Mouse (Mus musculus) activated CD4-positive, CD25-positive, alpha-beta regulatory T cell, adult 4 months (primary cell): ENCODE data around the gene Mettl7a1. TPM values are rescaled to one million over a fixed set of nuclear protein-coding genes. Genes with fewer than 3 reads are reported as not detected.
"Not testable (repeated sequence)": the region's sequence is repeated elsewhere in the genome, so short reads cannot be mapped to it uniquely, and the experiment has no call there.

Experiments
- ATAC-seq: one replicate; pipeline ENCODE4 v1.8.0; 2017
- polyA plus RNA-seq, 2 experiments: library from polyadenylated mRNA; unstranded; fragments of 100-300 nt; shearing (Covaris generic); gene quantifications; one replicate each; pipeline ENCODE4 v1.2.1; 2017

Gene Mettl7a1
- polyA plus RNA-seq: 1 to 10 TPM; 2.8 to 5.2 TPM

GRCm38 (mm10) chr15:100304019-100304991 is at the start of gene Mettl7a1:
TSS of gene Mettl7a1 (plus strand) at chr15:100304140.
- ATAC-seq: peak; percentile 74

- ATAC-seq: no peak
Measured at GRCm38 (mm10) chr15:100256386-100256785, 47.6 kb upstream of the Mettl7a1 start.

DNA sequence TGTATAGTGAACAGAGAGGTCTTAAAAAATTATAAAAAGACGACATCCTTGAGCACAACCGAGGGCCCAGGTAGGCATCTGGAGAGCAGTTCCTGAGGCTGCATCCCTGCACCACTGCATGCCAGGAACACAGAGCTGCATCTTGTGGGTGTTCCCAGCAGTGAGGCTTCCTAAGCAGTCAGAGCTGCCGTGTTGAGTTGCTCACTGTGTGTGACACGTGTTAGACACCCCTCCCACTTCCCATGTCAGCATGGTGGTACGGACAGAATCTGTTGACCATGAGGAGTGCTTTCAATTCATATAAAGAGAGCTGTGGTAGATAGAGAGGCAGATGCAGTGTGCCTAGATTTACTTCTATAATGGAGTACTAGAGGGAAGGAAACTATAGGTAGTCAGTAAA is 46.6 kb upstream of the Mettl7a1 start:
- no peak for ATAC-seq

GRCm38 (mm10) chr15:100258646-100259425 is 45.1 kb upstream of the Mettl7a1 start:
- no peak for ATAC-seq

DNA sequence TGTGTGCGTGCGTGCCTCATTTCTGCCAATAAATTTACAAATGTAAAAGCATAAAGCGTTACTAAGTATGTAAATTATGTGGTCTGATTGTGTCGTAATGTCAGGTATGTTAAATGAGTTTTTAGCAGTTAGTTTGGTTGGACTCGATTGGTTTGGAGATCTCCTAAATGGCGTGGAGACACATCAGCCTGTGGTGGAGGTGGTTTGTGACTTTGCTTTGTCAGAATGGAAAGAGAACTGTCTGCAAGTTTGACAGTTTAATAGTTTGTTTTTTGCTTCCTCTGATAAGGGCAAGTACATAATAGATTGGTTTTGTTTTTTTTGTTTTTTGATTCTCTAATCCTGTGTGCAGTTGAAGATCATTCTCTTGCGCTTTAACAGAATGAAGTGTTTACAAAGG is 43.6 kb upstream of the Mettl7a1 start:
- ATAC-seq: not testable (repeated sequence)

DNA sequence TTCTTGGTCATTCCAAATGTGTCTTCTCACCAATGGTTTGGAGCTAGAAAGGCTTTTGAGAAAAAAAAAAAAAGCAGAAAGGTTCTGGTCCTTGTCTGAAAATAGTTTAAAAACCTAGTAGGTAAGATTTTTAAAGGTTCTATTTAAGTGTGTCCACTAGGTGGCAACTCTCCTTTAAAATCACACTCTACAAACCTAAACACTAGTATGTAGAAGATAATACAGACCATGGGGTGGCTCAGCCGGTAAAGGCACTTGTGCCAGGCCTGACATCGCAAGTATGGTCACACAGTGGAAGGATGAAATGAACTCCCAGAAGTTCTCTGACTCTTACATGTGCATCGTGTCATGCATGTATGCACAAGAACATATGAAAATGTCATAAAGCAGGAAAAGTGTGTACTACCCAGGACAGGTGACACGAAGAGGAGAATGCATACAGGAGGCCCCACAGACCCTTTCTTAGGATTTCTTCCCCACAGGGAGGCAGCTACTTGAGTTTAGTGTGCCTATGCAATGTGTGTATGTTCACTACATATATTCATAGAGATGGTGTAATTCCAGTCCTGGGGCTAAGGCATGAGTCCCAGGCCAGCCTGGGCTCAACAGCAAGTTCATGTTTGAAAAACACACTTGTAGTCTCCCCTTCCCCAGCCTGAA is 40.6 kb upstream of the Mettl7a1 start:
- no peak for ATAC-seq

- ATAC-seq: no peak
Measured at GRCm38 (mm10) chr15:100265586-100266325, 38.2 kb upstream of the Mettl7a1 start.

DNA sequence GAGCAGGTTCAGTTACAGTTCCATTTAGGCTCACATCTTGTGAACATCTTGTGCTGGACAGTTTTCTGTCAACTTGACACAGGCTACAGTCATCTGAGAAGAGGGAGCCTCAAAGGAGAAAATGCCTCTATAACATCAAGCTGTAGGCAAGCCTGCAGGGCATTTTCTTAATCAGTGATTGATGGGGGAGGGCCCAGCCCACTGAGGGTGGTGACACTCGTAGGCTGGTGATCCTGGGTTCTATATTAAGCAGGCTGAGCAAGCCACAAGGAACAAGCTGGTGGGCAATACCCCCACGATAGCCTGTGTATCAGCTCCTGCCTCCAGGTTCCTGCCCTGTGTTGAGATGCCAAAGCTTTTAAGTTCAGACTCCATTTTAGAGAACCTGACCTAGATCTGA is 35.0 kb upstream of the Mettl7a1 start:
- ATAC-seq: no peak

GRCm38 (mm10) chr15:100269776-100270175 is 34.2 kb upstream of the Mettl7a1 start:
- ATAC-seq: no peak

DNA sequence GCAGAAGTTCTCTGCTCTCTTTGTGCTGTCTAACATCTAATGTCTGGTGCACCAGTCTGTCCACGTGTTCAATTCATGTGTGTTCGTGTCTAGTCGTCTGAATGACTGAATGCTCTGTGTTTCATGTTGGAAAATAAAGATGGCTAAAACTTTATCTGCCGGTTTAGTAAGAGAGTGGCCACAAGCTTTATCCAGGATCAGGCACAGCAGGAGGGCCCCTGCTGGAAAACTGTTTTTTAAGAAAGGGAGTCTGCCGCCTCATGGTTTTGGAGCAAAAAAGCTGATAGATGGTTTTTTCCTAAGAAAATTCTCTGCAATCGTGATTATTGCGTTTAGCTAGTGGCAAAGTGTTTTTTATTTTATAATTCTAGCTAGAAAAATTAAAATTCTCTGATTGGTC is 33.3 kb upstream of the Mettl7a1 start:
- ATAC-seq: not testable (repeated sequence)

GRCm38 (mm10) chr15:100271411-100271810 is 32.5 kb upstream of the Mettl7a1 start:
- ATAC-seq: no peak

GRCm38 (mm10) chr15:100273791-100274308 is 30.1 kb upstream of the Mettl7a1 start:
- not testable (repeated sequence) for ATAC-seq

DNA sequence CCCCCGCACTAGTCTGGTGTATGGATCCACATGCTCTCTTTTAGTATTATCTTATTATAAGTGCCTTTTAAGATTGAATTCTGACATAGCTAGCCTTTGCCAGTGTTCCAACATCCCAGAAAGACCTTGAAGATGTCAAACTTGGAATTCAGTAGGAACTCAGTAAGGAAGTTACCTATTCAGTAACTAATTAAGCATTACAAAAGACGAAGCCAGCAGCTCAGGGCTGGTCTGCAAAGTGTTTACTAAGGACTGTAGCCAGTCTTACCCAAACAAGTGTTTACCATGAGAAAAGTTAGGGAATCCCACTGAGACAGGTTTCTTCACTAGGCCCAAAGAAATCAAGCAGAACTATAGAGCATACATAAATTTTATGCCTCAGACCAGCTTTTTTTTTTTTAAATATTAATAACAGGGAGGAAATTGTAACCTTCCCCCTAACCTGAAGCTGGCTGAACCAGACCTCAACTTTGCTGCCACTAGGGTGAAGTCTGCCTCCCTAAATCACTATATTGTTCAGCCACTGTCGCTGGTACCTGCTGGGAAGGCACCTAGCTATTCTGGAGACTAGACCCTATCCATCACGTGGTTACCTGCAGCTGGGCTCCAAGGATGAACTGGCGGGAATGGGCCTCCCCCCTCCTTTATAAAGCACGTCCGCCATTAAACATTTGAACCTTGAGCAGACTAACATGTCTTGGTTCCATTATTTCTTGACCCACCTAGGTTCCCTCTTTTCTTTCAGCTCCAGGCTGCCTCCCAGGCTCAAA is 29.0 kb upstream of the Mettl7a1 start:
- ATAC-seq: no peak

- ATAC-seq: no peak
Measured at GRCm38 (mm10) chr15:100276403-100276802, 27.5 kb upstream of the Mettl7a1 start.

GRCm38 (mm10) chr15:100277586-100277985 is 26.4 kb upstream of the Mettl7a1 start:
- ATAC-seq: no peak

- no peak for ATAC-seq
Measured at GRCm38 (mm10) chr15:100280626-100281025, 23.3 kb upstream of the Mettl7a1 start, which contains the start of gene Tmprss12. TSS of gene Tmprss12 (plus strand) at chr15:100280837.

- ATAC-seq: no peak
Measured at GRCm38 (mm10) chr15:100288980-100289379, 15.0 kb upstream of the Mettl7a1 start.

- no peak for ATAC-seq
Measured at GRCm38 (mm10) chr15:100290858-100291257, 13.1 kb upstream of the Mettl7a1 start.

DNA sequence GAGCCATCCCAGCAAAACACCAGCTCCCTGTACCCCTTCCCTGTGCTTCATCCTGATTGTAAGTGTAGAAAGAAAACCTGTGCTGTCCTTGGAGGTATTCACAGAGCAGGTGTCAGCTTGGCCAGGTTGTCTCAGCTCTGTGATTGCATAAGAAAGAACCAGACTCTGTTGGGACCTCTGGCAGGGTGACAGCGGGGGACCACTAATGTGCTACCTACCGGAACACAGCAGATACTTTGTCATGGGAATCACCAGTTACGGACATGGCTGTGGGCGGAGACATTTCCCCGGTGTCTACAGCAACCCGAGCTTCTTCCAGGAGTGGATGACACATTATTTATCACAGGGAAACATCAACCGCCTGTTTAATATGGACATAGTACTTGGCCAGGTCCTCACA is 11.6 kb upstream of the Mettl7a1 start:
- no peak for ATAC-seq

- ATAC-seq: no peak
Measured at GRCm38 (mm10) chr15:100297856-100298255, 6.1 kb upstream of the Mettl7a1 start.

DNA sequence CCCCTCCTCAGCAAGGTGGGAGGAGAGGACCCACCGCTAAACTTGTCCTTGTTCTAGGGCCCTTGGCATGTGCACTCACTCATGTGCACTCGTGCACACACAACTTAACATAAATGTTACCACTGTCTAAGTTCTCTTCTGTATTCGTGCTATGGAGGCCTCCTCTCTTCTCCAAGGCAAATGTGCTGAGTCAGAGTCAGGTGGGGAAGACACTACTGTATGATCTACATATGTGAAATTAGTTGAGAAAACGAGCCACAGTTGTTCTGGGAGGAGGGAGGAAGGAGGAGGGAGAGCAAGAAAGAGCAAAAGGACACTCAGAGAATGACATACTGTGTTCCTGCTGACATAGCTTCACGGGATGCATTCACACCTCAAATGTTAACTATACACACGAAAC is 3.4 kb upstream of the Mettl7a1 start:
- no peak for ATAC-seq
